Mouse (Mus musculus): ENCODE measurements around the gene Pgam2. TPM values are rescaled to one million over a fixed set of nuclear protein-coding genes. Genes with fewer than 3 reads are reported as not detected.
"Not testable (repeated sequence)": the region's sequence is repeated elsewhere in the genome, so short reads cannot be mapped to it uniquely, and the experiment has no call there.

The Pgam2 gene
- polyA plus RNA-seq, 1 experiment = not detected

GRCm38 (mm10) chr11:5819223-5819622, 15.7 kb upstream of the Pgam2 start:
- TF ChIP-seq TAL1 (IDR thresholded peaks at IDR 0.05; ENCODE audit: low read length) = no peak
- TF ChIP-seq GATA1 (IDR thresholded peaks at IDR 0.05; ENCODE audit: low read length) = no peak
- 0 out of 2 replicates have a peak, but pooled peaks cover 2% of the 10 kb centered on the region for H3K27me3 ChIP-seq (ENCODE audit: control insufficient read depth)
- no peaks in the 10 kb centered on the region for H3K4me1 ChIP-seq (ENCODE audit: control insufficient read depth)
- H3K36me3 ChIP-seq (ENCODE audit: control insufficient read depth) = no peaks in the 10 kb centered on the region
- peaks cover 2% of the 10 kb centered on the region; the same call in 1 of the 2 replicates for H3K9me3 ChIP-seq (ENCODE audit: control insufficient read depth, low read length)
- no peak overlapping the region for H3K4me3 ChIP-seq (replicated peaks)

GRCm38 (mm10) chr11:5813381-5813780, 9.8 kb upstream of the Pgam2 start:
- Histone ChIP-seq H3K36me3 (ENCODE audit: control insufficient read depth) (no peaks in the 10 kb centered on the region), H3K4me1 (ENCODE audit: control insufficient read depth) (no peaks in the 10 kb centered on the region)
- TF ChIP-seq TAL1 (IDR thresholded peaks at IDR 0.05; ENCODE audit: low read length) = no peak
- TF ChIP-seq GATA1 (IDR thresholded peaks at IDR 0.05; ENCODE audit: low read length) = no peak

GRCm38 (mm10) chr11:5809487-5809886, 6.0 kb upstream of the Pgam2 start:
- H3K4me1 ChIP-seq (ENCODE audit: control insufficient read depth) = not testable (repeated sequence)

More at GRCm38 (mm10) chr11:5813381-5813780, 9.8 kb upstream of the Pgam2 start:
- H3K4me3 ChIP-seq (replicated peaks) = no peak overlapping the region
- 0 out of 2 replicates have a peak, but pooled peaks cover 2% of the 10 kb centered on the region for H3K27me3 ChIP-seq (ENCODE audit: control insufficient read depth)
- peaks cover 2% of the 10 kb centered on the region; the same call in 1 of the 2 replicates for H3K9me3 ChIP-seq (ENCODE audit: control insufficient read depth, low read length)

GRCm38 (mm10) chr11:5807956-5808355, 4.4 kb upstream of the Pgam2 start:
- peaks cover 7% of the 10 kb centered on the region for H3K4me1 ChIP-seq (ENCODE audit: control insufficient read depth)
- H3K27me3 ChIP-seq (ENCODE audit: control insufficient read depth) = no peaks in the 10 kb centered on the region
- H3K4me3 ChIP-seq (replicated peaks) = no peak overlapping the region
- no peaks in the 10 kb centered on the region for H3K9me3 ChIP-seq (ENCODE audit: control insufficient read depth, low read length)
- no peaks in the 10 kb centered on the region for H3K36me3 ChIP-seq (ENCODE audit: control insufficient read depth)
- TF ChIP-seq TAL1 (IDR thresholded peaks at IDR 0.05; ENCODE audit: low read length) (no peak), GATA1 (IDR thresholded peaks at IDR 0.05; ENCODE audit: low read length) (no peak)

More at GRCm38 (mm10) chr11:5809487-5809886, 6.0 kb upstream of the Pgam2 start:
- H3K4me3 ChIP-seq (replicated peaks); H3K36me3 ChIP-seq (ENCODE audit: control insufficient read depth); H3K9me3 ChIP-seq (ENCODE audit: control insufficient read depth, low read length); H3K27me3 ChIP-seq (ENCODE audit: control insufficient read depth): not testable (repeated sequence)

- Histone ChIP-seq H3K36me3 (ENCODE audit: control insufficient read depth) (peaks cover 9% of the 10 kb centered on the region), H3K4me3 (replicated peaks) (no peak overlapping the region), H3K9me3 (ENCODE audit: control insufficient read depth, low read length) (no peaks in the 10 kb centered on the region), H3K27me3 (ENCODE audit: control insufficient read depth) (no peaks in the 10 kb centered on the region), H3K4me1 (ENCODE audit: control insufficient read depth) (peaks cover 8% of the 10 kb centered on the region)
- TF ChIP-seq TAL1 (IDR thresholded peaks at IDR 0.05; ENCODE audit: low read length) = no peak
- TF ChIP-seq GATA1 (IDR thresholded peaks at IDR 0.05; ENCODE audit: low read length) = no peak
Measured at GRCm38 (mm10) chr11:5805711-5806110, 2.2 kb upstream of the Pgam2 start.

GRCm38 (mm10) chr11:5804174-5804573, 641 bp upstream of the Pgam2 start:
- Histone ChIP-seq H3K4me1 (ENCODE audit: control insufficient read depth) (peaks cover 8% of the 10 kb centered on the region), H3K27me3 (ENCODE audit: control insufficient read depth) (no peaks in the 10 kb centered on the region), H3K36me3 (ENCODE audit: control insufficient read depth) (peaks cover 24% of the 10 kb centered on the region), H3K9me3 (ENCODE audit: control insufficient read depth, low read length) (no peaks in the 10 kb centered on the region), H3K4me3 (replicated peaks) (no peak overlapping the region)
- TF ChIP-seq GATA1 (IDR thresholded peaks at IDR 0.05; ENCODE audit: low read length) = no peak
- TF ChIP-seq TAL1 (IDR thresholded peaks at IDR 0.05; ENCODE audit: low read length) = no peak

- H3K36me3 ChIP-seq (ENCODE audit: control insufficient read depth) = peaks cover 39% of the 10 kb centered on the region
- H3K4me3 ChIP-seq (replicated peaks) = no peak overlapping the region
- no peaks in the 10 kb centered on the region for H3K9me3 ChIP-seq (ENCODE audit: control insufficient read depth, low read length)
- no peaks in the 10 kb centered on the region for H3K27me3 ChIP-seq (ENCODE audit: control insufficient read depth)
- H3K4me1 ChIP-seq (ENCODE audit: control insufficient read depth) = peaks cover 6% of the 10 kb centered on the region
- TF ChIP-seq TAL1 (IDR thresholded peaks at IDR 0.05; ENCODE audit: low read length) (no peak), GATA1 (IDR thresholded peaks at IDR 0.05; ENCODE audit: low read length) (no peak)
Measured at GRCm38 (mm10) chr11:5802457-5803217, 896 bp downstream of the Pgam2 start.

- H3K36me3 ChIP-seq (ENCODE audit: control insufficient read depth) = peaks cover 45% of the 10 kb centered on the region
- no peaks in the 10 kb centered on the region for H3K27me3 ChIP-seq (ENCODE audit: control insufficient read depth)
- H3K4me3 ChIP-seq (replicated peaks) = no peak overlapping the region
- H3K4me1 ChIP-seq (ENCODE audit: control insufficient read depth) = peaks cover 6% of the 10 kb centered on the region
- no peak for TF ChIP-seq GATA1 (IDR thresholded peaks at IDR 0.05; ENCODE audit: low read length)
- TF ChIP-seq TAL1 (IDR thresholded peaks at IDR 0.05; ENCODE audit: low read length) = no peak
- H3K9me3 ChIP-seq (ENCODE audit: control insufficient read depth, low read length) = no peaks in the 10 kb centered on the region
Measured at GRCm38 (mm10) chr11:5802005-5802404, 1.5 kb downstream of the Pgam2 start.

- H3K9me3 ChIP-seq (ENCODE audit: control insufficient read depth, low read length) = no peaks in the 10 kb centered on the region
- no peak for TF ChIP-seq GATA1 (IDR thresholded peaks at IDR 0.05; ENCODE audit: low read length)
- no peak for TF ChIP-seq TAL1 (IDR thresholded peaks at IDR 0.05; ENCODE audit: low read length)
- H3K27me3 ChIP-seq (ENCODE audit: control insufficient read depth) = no peaks in the 10 kb centered on the region
- no peak overlapping the region for H3K4me3 ChIP-seq (replicated peaks)
- H3K36me3 ChIP-seq (ENCODE audit: control insufficient read depth) = peaks cover 50% of the 10 kb centered on the region
- H3K4me1 ChIP-seq (ENCODE audit: control insufficient read depth) = peaks cover 6% of the 10 kb centered on the region
Measured at GRCm38 (mm10) chr11:5801511-5801910, 2.0 kb downstream of the Pgam2 start.

Data from erythroblast, embryonic 14.5 days (primary cell).